Mouse (Mus musculus) liver, adult 2 months (tissue): Measurements from ENCODE around the gene Mex3d. TPM values are rescaled to one million over a fixed set of nuclear protein-coding genes. Genes with fewer than 3 reads are reported as not detected.

Source experiments
- DNase-seq: peaks from one replicate; pipeline ENCODE4 v3.0.0-alpha.2; 2011; ENCODE audit warnings: low read depth, low spot score; ENCODE audit errors: extremely low read depth
- H3K27ac ChIP-seq: fragments of 200-500 bp; replicated peaks from 2 replicates; pipeline ENCODE4 v1.5.1; 2012; ENCODE audit warnings: low read depth, mild to moderate bottlenecking, control low read depth, inconsistent platforms, low read length; ENCODE audit not compliant: insufficient read depth
- H3K27me3 ChIP-seq: fragments of 200-500 bp; 2 replicates; pipeline ENCODE4 v1.6.1; 2012; ENCODE audit warnings: mild to moderate bottlenecking, moderate library complexity, low read length, inconsistent platforms; ENCODE audit not compliant: control insufficient read depth, insufficient read depth
- H3K36me3 ChIP-seq: fragments of 200-500 bp; 2 replicates; pipeline ENCODE4 v1.6.1; 2012; ENCODE audit warnings: low read length, inconsistent platforms; ENCODE audit not compliant: control insufficient read depth, insufficient read depth
- H3K4me1 ChIP-seq: fragments of 200-500 bp; 2 replicates; pipeline ENCODE4 v1.6.1; 2011; ENCODE audit warnings: low read length; ENCODE audit not compliant: control insufficient read depth, insufficient read depth
- H3K4me3 ChIP-seq: fragments of 200-500 bp; 2 replicates; pipeline ENCODE4 v1.5.1; 2011; ENCODE audit warnings: low read depth, mild to moderate bottlenecking, control low read depth, low read length, moderate library complexity; ENCODE audit not compliant: insufficient read depth
- H3K79me2 ChIP-seq: fragments of 200-500 bp; 2 replicates; pipeline ENCODE4 v1.6.1; 2012; ENCODE audit warnings: inconsistent platforms, mild to moderate bottlenecking, low read length, moderate library complexity; ENCODE audit not compliant: control insufficient read depth, insufficient read depth
- H3K9ac ChIP-seq: fragments of 200-500 bp; 2 replicates; pipeline ENCODE4 v1.6.1; 2012; ENCODE audit warnings: low read depth, mild to moderate bottlenecking, control low read depth, inconsistent platforms, low read length
- CTCF ChIP-seq: fragments of 200-500 bp; IDR thresholded peaks from 2 replicates; pipeline ENCODE4 v1.5.1; 2011; ENCODE audit warnings: low read depth, low read length, control low read depth
- POLR2A ChIP-seq: fragments of 200-500 bp; IDR thresholded peaks from 2 replicates; pipeline ENCODE4 v1.6.1; 2011; ENCODE audit warnings: low read length, control low read depth; ENCODE audit not compliant: insufficient read depth; ENCODE audit errors: extremely low read depth
- WGBS: fragments of 180-500 bp; shearing (Covaris S2); methylation state at CpG from one replicate; pipeline ENCODE4 v1.1.7; 2018; 5-methylcytosine and 5-hydroxymethylcytosine counted together
- polyA plus RNA-seq: library from polyadenylated mRNA; depleted of rRNA; stranded (reverse); fragments of >200 nt; gene quantifications from 2 replicates; pipeline ENCODE4 v1.2.3, GENCODE M21; 2012
- total RNA-seq: library from RNA; depleted of rRNA; stranded (reverse); fragments of >200 nt; gene quantifications from 2 replicates; pipeline ENCODE4 v1.2.3, GENCODE M21; 2014

The Mex3d gene
- total and polyA plus RNA-seq, 2 experiments = 1.0 to 2.1 TPM

- WGBS = 92% methylated on average over 4 of the region's 4 CpGs
- Histone ChIP-seq H3K4me1 (peaks cover 12% of the 10 kb centered on the region; the same call in 1 of the 2 replicates), H3K27ac (no peak overlapping the region), H3K9ac (no peak overlapping the region), H3K27me3 (no peaks in the 10 kb centered on the region), H3K79me2 (peaks cover 7% of the 10 kb centered on the region), H3K36me3 (no peaks in the 10 kb centered on the region), H3K4me3 (no peak overlapping the region)
- no peak for DNase-seq
- peak; percentile 43 for TF ChIP-seq CTCF
- TF ChIP-seq POLR2A = no peak
Measured at GRCm38 (mm10) chr10:80383431-80383830, 4.0 kb downstream of the Mex3d start.

DNA sequence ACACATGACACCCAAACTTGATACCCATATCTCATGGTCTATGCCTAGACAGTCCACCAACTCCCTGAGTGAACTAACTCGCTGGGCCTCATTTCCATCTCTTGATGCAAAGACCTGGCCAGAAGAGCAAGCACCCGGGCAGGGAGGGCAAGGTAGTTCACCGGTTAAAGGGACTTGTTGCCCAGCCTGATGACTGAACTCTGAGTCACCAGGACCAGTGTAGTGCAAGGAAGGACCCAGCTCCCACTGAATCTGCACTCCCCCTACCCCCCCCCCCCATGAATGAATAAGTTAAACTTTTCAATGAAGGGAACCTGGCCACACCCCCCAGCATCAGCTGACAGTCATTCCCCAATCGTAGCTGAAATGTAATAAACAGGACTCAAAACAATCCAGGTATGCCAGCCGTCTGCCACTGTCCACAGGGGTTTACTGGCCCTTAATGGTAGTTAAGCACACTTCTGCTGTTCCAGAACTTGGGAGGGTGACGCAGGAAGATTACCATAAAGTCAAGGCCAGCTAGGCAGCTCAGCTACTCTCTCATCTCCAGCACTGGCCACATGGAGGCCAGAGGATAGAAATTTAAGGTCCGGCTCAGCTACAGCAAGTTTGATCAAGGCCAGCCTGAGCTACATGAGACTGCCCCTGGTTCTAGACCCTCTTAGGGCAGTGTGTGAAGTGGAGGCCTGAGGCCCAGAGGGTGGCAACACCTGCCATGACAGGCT is 4.7 kb downstream of the Mex3d start:
- Histone ChIP-seq H3K27me3 (no peaks in the 10 kb centered on the region), H3K79me2 (peaks cover 7% of the 10 kb centered on the region), H3K4me1 (peaks cover 7% of the 10 kb centered on the region; the same call in 1 of the 2 replicates), H3K36me3 (no peaks in the 10 kb centered on the region), H3K4me3 (no peak overlapping the region), H3K27ac (no peak overlapping the region), H3K9ac (no peak overlapping the region)
- WGBS = 92% methylated on average over 7 of the region's 7 CpGs
- no peak for TF ChIP-seq CTCF
- TF ChIP-seq POLR2A = no peak
- DNase-seq = no peak

DNA sequence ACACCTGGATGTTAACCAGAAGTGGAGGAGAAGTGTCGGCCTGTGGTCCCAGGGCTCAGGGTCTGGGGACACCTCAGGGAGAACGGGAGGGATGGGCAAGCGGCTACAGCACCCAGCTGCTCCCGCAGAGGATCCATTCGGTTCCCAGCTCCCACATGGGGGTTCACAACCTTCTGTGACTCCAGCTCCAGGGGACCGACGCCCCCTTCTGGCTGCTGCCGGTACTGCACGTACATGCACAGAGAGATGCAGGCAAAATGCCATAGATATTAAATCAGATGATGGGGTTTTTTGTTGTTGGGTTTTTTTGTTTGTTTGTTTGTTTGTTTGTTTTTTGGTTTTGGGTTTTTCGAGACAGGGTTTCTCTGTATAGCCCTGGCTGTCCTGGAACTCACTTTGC is 9.7 kb downstream of the Mex3d start:
- no peak for DNase-seq
- no peak overlapping the region for H3K9ac ChIP-seq
- no peak overlapping the region for H3K4me3 ChIP-seq
- no peak overlapping the region for H3K27ac ChIP-seq
- TF ChIP-seq POLR2A (no peak), CTCF (peak; percentile 78)
- H3K36me3 ChIP-seq = no peaks in the 10 kb centered on the region
- H3K79me2 ChIP-seq = no peaks in the 10 kb centered on the region
- H3K27me3 ChIP-seq = no peaks in the 10 kb centered on the region
- 55% methylated on average over 10 of the region's 10 CpGs for WGBS
- H3K4me1 ChIP-seq = no peaks in the 10 kb centered on the region

DNA sequence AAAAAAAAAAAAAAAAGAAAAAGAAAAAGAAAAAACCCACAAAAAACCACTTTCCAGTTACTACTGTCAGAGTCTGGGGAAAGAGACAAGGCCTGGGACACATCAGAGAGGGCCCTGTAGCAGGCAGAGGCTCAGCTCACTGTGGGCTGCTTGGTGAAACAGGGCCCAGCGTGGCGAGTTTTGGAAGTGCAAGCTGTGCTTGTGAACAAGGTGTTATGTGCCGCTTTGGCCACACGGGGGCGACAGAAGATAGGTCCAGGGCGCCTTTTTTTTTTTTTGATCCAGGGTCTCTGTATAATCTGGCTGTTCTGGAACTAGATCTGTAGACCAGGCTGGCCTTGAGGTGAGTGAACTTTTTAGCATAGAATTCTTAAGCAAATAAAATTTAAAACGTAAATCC is 11.3 kb downstream of the Mex3d start:
- Histone ChIP-seq H3K27ac (no peak overlapping the region), H3K4me1 (no peaks in the 10 kb centered on the region), H3K36me3 (no peaks in the 10 kb centered on the region), H3K9ac (no peak overlapping the region), H3K4me3 (no peak overlapping the region), H3K27me3 (no peaks in the 10 kb centered on the region), H3K79me2 (no peaks in the 10 kb centered on the region)
- DNase-seq = peak; percentile 71
- TF ChIP-seq CTCF = peak; percentile 95
- no peak for TF ChIP-seq POLR2A
- WGBS = 1% methylated on average over 7 of the region's 7 CpGs

- Histone ChIP-seq H3K4me1 (no peaks in the 10 kb centered on the region), H3K27ac (no peak overlapping the region), H3K4me3 (no peak overlapping the region), H3K36me3 (no peaks in the 10 kb centered on the region), H3K27me3 (no peaks in the 10 kb centered on the region), H3K79me2 (no peaks in the 10 kb centered on the region), H3K9ac (no peak overlapping the region)
- WGBS = 26% methylated on average over 6 of the region's 6 CpGs
- TF ChIP-seq POLR2A = no peak
- peak; percentile 84 for TF ChIP-seq CTCF
- DNase-seq = peak; percentile 53
Measured at GRCm38 (mm10) chr10:80374063-80374462, 13.4 kb downstream of the Mex3d start.

- TF ChIP-seq CTCF (no peak), POLR2A (no peak)
- no peaks in the 10 kb centered on the region for H3K79me2 ChIP-seq
- H3K9ac ChIP-seq = no peak overlapping the region
- 89% methylated on average over 6 of the region's 6 CpGs for WGBS
- H3K27ac ChIP-seq = no peak overlapping the region
- no peak overlapping the region for H3K4me3 ChIP-seq
- no peak for DNase-seq
- H3K4me1 ChIP-seq = no peaks in the 10 kb centered on the region
- no peaks in the 10 kb centered on the region for H3K27me3 ChIP-seq
- H3K36me3 ChIP-seq = no peaks in the 10 kb centered on the region
Measured at GRCm38 (mm10) chr10:80372706-80373105, 14.8 kb downstream of the Mex3d start.
